Mouse (Mus musculus) C2C12 (cell line): ENCODE measurements around the gene Matn1.

ENCODE experiments used
- MYOD1 ChIP-seq: IDR thresholded peaks from one replicate; pipeline ENCODE4 v1.6.1; 2011; ENCODE audit warnings: low read depth; ENCODE audit not compliant: control insufficient read depth, insufficient read length
- USF1 ChIP-seq: IDR thresholded peaks from one replicate; pipeline ENCODE4 v1.6.1; 2011; ENCODE audit warnings: low read depth, mild to moderate bottlenecking, control low read depth, moderate library complexity

- no peak for TF ChIP-seq USF1
- TF ChIP-seq MYOD1 = no peak
These were observed 29.7 kb upstream of the Matn1 start for GRCm38 (mm10) chr4:130914527-130914926.
